Mouse (Mus musculus) B cell, adult 2 months (primary cell): ENCODE data around the gene Dennd5b.
A peak's percentile ranks its signal among the peaks of the same experiment; 100 is the strongest.
"Not testable (repeated sequence)": the region's sequence is repeated elsewhere in the genome, so short reads cannot be mapped to it uniquely, and the experiment has no call there.

ENCODE experiments used
- DNase-seq, 2 experiments: peaks; one replicate each; pipeline ENCODE4 v3.0.0; 2022

The Dennd5b gene

DNA sequence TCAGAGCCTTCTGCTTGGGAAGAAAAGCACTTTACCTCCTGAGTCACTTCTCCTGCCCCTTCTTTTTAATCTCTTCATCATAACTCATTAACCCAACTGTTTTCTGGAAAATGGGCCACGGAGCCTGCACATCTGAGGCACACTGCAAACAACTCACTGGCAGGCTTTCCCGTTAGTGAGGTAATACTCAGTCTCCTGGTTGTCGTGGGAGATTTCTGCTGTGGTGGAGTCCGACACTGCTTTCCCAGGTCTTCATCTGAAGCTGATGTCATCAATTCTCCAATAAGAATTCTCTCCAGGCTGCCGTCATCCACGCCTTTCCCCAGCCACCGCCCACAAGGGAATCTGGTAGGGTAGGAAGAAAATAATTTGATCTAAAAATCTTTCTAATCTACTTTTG lies 96.5 kb downstream of the Dennd5b start:
- DNase-seq, result no peak

DNA sequence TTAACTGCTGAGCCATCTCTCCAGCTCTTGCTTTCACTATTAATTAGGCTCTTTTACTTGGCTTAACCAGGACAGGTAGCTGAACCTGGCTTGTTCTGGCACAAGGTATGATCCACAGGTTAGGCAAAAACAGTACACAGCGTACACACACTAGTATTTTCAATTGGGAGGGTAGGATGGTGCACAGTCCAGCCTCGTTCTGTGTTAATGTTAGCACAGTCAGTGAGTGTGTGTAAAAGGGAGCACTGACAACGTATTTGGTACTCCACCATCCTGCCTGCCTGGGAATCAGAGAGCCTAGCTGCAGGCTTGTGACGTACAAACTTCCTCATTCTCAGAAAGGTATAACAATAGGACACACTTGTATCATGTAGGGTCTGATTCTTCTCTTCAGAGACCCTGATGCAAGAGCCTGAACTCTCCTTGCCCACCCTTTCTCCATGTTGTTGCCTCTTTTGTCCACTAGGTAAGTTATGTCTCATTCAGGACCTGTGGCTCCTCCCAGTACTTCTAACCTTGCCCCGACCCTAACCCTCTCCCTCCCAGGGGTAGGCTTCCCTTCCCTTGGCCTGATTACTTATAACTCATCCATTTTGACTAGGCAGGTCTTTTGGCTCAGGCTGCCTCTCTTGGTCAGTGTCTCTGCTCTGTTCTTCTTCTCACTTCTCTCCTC lies 107.0 kb downstream of the Dennd5b start:
- DNase-seq, result no peak

DNA sequence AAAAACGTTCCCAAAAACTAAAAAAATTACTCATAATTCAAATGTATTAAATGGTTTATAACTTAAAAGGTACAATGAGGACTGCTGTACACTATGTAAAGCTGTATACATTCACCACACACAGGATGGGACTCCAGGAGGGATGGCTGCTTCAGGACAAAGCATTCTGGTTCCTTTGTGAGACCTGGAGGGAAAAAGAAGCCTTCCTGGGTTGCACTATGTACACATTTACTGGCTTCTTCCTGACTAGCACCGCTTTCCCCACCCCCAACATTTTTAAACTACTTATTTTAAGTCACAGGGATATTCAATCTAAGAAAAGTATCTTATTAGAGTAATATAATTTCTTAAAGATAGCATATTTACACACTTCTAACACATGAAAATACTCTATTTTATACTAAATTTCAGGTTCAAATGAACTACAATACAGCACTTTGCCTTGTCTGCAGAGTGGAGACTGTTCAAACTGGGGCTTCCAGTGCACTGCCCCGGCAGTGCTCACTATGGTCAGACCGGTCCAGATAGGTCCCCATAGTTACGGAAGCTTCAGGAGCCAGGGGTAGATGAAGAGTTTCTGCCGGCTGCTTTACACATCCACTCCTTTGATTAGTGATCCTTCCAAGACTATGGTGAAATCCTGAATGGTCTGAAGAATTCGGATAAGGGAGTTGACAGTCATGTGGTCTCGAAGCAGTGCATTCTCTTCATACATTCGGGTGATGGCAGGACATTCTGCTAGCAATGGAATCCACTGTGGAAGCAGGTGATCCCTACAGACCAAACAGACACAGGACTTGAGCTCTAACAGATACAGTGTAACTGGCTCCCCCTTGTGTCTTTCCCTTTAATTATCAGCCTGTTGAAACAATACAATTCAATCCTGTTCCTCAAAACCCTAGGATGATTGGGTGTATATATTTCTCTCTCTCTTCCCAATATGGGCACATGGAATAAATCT lies 108.1 kb downstream of the Dennd5b start:
- DNase-seq, result peak in 1 of 2 experiments; percentile 6

- DNase-seq, result no peak
These were observed 108.9 kb downstream of the Dennd5b start for GRCm38 (mm10) chr6:148992373-148993116.

- DNase-seq, result no peak
These were observed 109.7 kb downstream of the Dennd5b start for GRCm38 (mm10) chr6:148991660-148992372.

DNA sequence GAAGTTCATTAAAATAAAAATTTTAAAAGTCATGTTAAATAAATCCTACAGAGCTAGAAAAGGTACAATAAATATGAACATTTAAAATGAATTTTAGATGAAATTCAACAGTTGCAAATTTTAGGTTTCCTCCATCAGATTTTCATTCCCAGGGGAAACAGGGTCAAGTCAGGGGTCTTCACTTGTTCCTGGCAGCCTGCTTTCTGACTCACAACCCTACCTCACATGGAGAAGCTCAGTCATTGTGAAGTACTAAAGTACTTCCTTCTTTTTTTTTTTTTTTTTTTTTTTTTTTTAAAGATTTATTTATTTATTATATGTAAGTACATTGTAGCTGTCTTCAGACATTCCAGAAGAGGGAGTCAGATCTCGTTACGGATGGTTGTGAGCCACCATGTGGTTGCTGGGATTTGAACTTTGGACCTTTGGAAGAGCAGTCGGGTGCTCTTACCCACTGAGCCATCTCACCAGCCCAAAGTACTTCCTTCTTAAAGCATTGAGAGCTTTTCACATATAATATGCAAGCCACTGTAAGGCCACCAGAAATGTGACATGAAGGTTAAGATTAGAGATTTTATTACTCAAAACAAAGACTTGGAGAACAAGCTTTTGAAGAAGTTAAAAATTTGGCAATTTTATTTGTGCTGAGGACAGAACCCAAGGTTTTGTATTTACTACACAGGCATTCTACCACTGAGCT lies 111.5 kb downstream of the Dennd5b start:
- not testable (repeated sequence) for DNase-seq

GRCm38 (mm10) chr6:148986003-148986402 lies 115.5 kb downstream of the Dennd5b start:
- peak; percentile 51 to 54 for DNase-seq

GRCm38 (mm10) chr6:148980495-148980894 lies 121.0 kb downstream of the Dennd5b start:
- no peak for DNase-seq

- no peak for DNase-seq
These were observed 126.4 kb downstream of the Dennd5b start for GRCm38 (mm10) chr6:148975096-148975495.

DNA sequence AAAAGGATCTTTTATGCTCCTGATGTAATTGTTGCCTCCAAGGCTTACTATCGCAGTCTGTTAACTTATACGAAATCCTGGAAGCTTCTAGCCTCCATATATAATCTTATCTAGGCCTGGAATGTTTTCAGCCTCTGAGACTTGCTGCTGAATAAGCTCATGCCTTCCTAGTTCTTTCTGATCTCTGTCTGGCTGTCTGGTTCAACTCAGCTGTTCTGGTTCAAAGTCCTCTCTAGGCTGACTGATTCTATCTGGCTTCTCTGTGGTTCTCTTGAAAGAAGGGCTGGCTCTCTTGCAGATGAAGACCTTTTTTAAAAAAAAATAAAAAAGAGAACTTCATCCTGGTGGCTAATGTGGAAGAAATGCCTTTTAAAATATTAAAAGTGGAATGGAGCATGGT lies 128.6 kb downstream of the Dennd5b start:
- DNase-seq, result no peak

GRCm38 (mm10) chr6:148972059-148972848 lies 129.2 kb downstream of the Dennd5b start:
- DNase-seq, result no peak

DNA sequence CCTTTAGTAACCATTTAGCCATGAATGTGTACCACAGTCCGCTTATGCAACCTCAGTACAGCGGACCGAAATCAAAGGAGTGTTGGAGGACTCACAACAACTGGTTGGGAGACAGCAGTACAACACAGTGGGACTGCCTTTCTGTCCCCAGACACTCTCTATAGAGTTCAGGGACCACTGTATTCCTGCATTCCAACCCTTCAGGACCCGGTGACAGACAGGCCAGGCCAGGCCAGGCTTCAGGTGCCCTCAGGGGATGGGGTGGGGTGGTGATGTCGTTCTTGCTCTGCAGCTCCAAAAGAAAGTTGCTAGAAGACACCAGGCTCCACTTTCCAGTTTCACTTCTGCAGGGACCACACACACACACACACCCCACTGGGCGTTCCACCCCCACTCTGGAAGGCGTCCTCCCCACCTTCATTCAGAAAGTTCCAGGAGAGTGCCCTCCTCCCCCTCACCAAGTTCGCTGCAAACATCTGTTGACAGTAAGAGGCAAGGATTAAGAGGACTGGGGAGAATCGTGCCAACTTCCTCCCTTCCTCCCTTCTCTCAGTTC lies 130.0 kb downstream of the Dennd5b start:
- DNase-seq, result peak in 1 of 2 experiments; percentile 3

DNA sequence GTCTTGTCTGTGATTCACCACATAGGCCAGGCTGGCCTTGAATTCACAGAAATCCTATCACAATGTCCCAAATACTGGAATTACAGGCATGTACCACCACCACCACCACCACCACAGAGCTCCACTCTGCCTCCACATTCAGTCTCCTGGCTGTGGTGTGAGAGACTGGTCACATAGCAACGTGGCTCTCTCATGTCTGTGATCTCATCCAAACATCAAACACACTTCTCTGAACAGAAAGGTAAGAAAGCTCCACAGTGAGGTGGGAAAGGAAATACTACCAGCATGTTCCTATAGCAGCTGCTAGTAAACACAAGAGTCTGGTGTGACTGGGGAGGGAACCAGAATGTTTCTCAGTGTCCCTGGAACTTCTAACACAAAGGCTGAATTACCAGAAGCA lies 140.2 kb downstream of the Dennd5b start:
- DNase-seq, result no peak

GRCm38 (mm10) chr6:148959540-148960238 lies 141.8 kb downstream of the Dennd5b start:
- DNase-seq, result no peak

GRCm38 (mm10) chr6:148958712-148959111 lies 142.8 kb downstream of the Dennd5b start:
- peak in 1 of 2 experiments; percentile 22 for DNase-seq

GRCm38 (mm10) chr6:148957046-148957445 lies 144.4 kb downstream of the Dennd5b start:
- DNase-seq, result no peak

DNA sequence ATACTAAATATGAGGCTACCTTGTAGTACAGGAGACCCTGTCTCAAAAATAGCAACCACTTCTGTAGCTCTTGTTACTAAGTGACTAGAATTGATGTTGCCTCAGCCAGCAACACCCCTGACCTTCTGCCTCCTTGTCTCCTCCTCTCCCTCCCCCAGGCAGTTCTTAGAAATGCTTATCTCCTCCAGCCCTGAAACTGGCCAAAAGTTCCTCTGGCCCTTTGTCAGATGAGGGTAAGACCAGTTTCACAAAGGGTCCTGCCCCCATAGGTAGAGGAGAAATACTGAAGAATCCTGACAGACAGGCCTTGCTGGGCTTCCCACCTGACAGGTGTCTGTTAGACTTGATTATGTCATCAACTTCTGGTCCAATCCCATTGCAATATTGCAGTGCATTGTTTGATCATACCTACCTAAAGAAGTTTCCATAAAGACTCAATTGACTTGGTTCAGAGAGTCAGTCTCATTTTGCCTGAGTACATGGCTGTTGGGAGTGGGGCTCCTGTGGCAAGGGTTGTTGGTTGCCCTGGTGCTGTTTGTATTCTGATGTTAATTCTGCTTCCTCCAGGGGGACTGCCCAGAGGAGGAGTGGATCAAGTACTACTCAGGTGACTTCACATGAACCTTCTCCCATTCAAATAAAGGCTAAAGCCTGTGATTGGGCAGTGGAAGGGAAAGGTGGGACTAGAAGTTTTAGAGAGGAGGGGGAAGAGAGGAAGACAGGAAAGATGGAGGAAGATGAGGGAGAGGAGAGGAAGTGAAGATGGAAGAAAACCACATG lies 145.6 kb downstream of the Dennd5b start:
- no peak for DNase-seq

DNA sequence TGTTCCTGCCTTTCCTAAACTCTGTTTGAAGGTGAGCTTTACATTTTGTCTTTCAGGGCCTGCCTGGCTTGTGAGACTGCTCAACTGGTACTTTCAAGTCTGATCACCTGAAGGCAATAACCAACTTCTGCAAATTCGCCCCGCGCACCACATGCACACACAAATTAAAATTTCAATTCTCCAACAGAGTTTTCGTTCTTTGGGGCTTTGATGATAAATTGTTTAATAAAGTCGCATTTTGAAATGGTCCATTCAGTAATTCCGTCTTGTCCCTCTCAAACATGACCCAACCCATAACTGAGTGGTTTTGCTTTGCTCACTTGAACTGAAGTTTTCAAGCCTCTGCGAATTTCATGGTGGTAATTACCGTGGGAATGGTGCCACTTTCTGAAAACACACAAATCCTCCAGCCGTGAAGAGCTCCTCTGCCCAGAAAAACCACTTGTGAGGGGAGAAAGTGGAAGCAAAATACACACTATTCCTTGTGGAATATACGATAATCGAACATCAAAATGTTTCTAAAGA lies 154.5 kb downstream of the Dennd5b start:
- DNase-seq, result no peak

DNA sequence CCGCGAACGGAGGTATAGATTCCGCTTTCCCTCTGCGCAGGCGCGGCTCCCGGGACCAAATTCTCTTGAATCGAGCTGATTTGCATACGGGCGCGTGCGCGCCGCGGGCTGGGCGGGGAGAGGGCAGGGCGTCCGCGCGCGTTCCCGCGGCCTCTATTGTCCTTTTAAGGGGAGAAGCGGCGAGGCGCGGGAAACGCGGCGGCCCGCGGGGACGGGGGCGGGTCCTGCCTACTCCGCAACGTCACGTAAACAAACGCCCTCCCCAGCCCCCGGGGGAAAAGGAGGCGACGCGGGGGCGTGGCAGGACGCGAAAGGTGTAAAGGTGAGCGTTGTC lies 155.1 kb downstream of the Dennd5b start, which contains the start of gene Sinhcaf:
TSS of gene Sinhcaf (minus strand) at position 59 of the 334 bp plus-strand sequence.
- peak; percentile 99 for DNase-seq
